Mouse (Mus musculus): ENCODE measurements at regions not wholly inside any gene's neighbourhood (a gene's known extent, or its start where the extent isn't known, plus 50 kb on each side); places are given as distances from the start of the nearest gene placed in this dataset.
A peak's percentile ranks its signal among the peaks of the same experiment; 100 is the strongest.
"Not testable (repeated sequence)": the region's sequence is repeated elsewhere in the genome, so short reads cannot be mapped to it uniquely, and the experiment has no call there.

- H3K27me3 ChIP-seq (ENCODE audit: insufficient read depth, low read length); H3K9me3 ChIP-seq (ENCODE audit: low read length); H3K4me3 ChIP-seq (replicated peaks; ENCODE audit: low read length); H3K4me1 ChIP-seq (replicated peaks; ENCODE audit: low read depth, low read length); H3K36me3 ChIP-seq (ENCODE audit: insufficient read depth, low read length): not testable (repeated sequence)
- peak; percentile 43 for TF ChIP-seq CTCF (conservative IDR thresholded peaks at IDR 0.05; ENCODE audit: low read length)
Measured at GRCm38 (mm10) chr12:20928966-20929365, 61.3 kb upstream of the Asap2 start.
